Mouse (Mus musculus): ENCODE measurements around the gene Kcna3. TPM values are rescaled to one million over a fixed set of nuclear protein-coding genes. Genes with fewer than 3 reads are reported as not detected.

Kcna3 gene
- polyA plus RNA-seq, 1 experiment = 0.55 TPM

- H3K4me1 ChIP-seq (ENCODE audit: control insufficient read depth, insufficient read depth, insufficient read length, low read length) = no peaks in the 10 kb centered on the region
- no peak overlapping the region for H3K4me3 ChIP-seq (ENCODE audit: insufficient read depth, low read depth, low read length)
- H3K27ac ChIP-seq (replicated peaks; ENCODE audit: low read depth, low read length) = no peak overlapping the region; the same call in 1 of the 2 replicates
These were observed 48.6 kb downstream of the Kcna3 start for GRCm38 (mm10) chr3:107084586-107084985.

- H3K27ac ChIP-seq (replicated peaks; ENCODE audit: low read depth, low read length) = no peak overlapping the region
- H3K4me1 ChIP-seq (ENCODE audit: control insufficient read depth, insufficient read depth, insufficient read length, low read length) = no peaks in the 10 kb centered on the region
- H3K4me3 ChIP-seq (ENCODE audit: insufficient read depth, low read depth, low read length) = no peak overlapping the region
These were observed 51.4 kb downstream of the Kcna3 start for GRCm38 (mm10) chr3:107087410-107087809.

Other genes starting within 250 kb of the Kcna3 start
- 7.5 and 12.1 TPM in 2 replicates for gene Cd53, start 246.0 kb upstream of the Kcna3 start, polyA plus RNA-seq (2012; ENCODE audit: insufficient read depth, insufficient read length, missing spikeins)
- not detected in 2 replicates for gene Olfr266, start 209.9 kb upstream of the Kcna3 start, polyA plus RNA-seq (2012; ENCODE audit: insufficient read depth, insufficient read length, missing spikeins)
- 1.3 and 1.6 TPM in 2 replicates for gene Kcna2, start 65.0 kb downstream of the Kcna3 start, polyA plus RNA-seq (2012; ENCODE audit: insufficient read depth, insufficient read length, missing spikeins)
- gene Kcna10, start 146.9 kb downstream of the Kcna3 start, polyA plus RNA-seq (2012; ENCODE audit: insufficient read depth, insufficient read length, missing spikeins) = not detected in 2 replicates
- gene Cym, start 185.6 kb downstream of the Kcna3 start, polyA plus RNA-seq (2012; ENCODE audit: insufficient read depth, insufficient read length, missing spikeins) = not detected in 2 replicates
- gene A630076J17Rik, start 194.4 kb downstream of the Kcna3 start, polyA plus RNA-seq (2012; ENCODE audit: insufficient read depth, insufficient read length, missing spikeins) = not detected in 2 replicates
- not detected in 2 replicates for gene Prok1, start 203.5 kb downstream of the Kcna3 start, polyA plus RNA-seq (2012; ENCODE audit: insufficient read depth, insufficient read length, missing spikeins)
- gene Lamtor5, start 242.7 kb downstream of the Kcna3 start, polyA plus RNA-seq (2012; ENCODE audit: insufficient read depth, insufficient read length, missing spikeins) = 146 and 167 TPM in 2 replicates